Mouse (Mus musculus) embryonic fibroblast, embryonic 13.5 days (primary cell): ENCODE measurements at regions not wholly inside any gene's neighbourhood (a gene's known extent, or its start where the extent isn't known, plus 50 kb on each side); places are given as distances from the start of the nearest gene placed in this dataset.

Experiments used
- CTCF ChIP-seq: IDR thresholded peaks from 2 replicates; pipeline ENCODE4 v1.5.1; 2011; ENCODE audit warnings: mild to moderate bottlenecking, control low read depth, low read length, moderate library complexity, borderline replicate concordance; ENCODE audit not compliant: insufficient read depth
- POLR2A ChIP-seq: IDR thresholded peaks from 2 replicates; pipeline ENCODE4 v1.6.1; 2011; ENCODE audit warnings: low read depth, mild to moderate bottlenecking, control low read depth, low read length, moderate library complexity

- TF ChIP-seq CTCF: no peak
- no peak for TF ChIP-seq POLR2A
Measured at GRCm38 (mm10) chr6:66361130-66361529, 174.1 kb upstream of the Mad2l1 start.
